Mouse (Mus musculus) liver, postnatal 0 days (tissue): ENCODE measurements around the gene Col4a3bp. TPM values are rescaled to one million over a fixed set of nuclear protein-coding genes. Genes with fewer than 3 reads are reported as not detected.

ENCODE experiments used
- ATAC-seq: fragments of 200-750 bp; cut with Nextera tagmentation; 2 replicates; pipeline ENCODE4 v1.8.0; 2017; ENCODE audit warnings: mild to moderate bottlenecking, moderate library complexity
- DNase-seq: peaks from one replicate; pipeline ENCODE4 v3.0.0-alpha.2; 2016
- H3K27ac ChIP-seq: fragments of 300-500 bp; sonication (generic); 2 replicates; pipeline ENCODE4 v1.5.1; 2014; ENCODE audit warnings: antibody characterized with exemption, moderate library complexity, mild to moderate bottlenecking, low read depth
- H3K27me3 ChIP-seq: fragments of 300-500 bp; sonication (generic); 2 replicates; pipeline ENCODE4 v1.6.1; 2014; ENCODE audit warnings: low read length, control low read depth, mixed read lengths; ENCODE audit not compliant: insufficient read depth
- H3K36me3 ChIP-seq: fragments of 300-500 bp; sonication (generic); replicated peaks from 2 replicates; pipeline ENCODE4 v1.6.1; 2014; ENCODE audit warnings: mild to moderate bottlenecking, control low read depth, low read length, moderate library complexity, mixed read lengths; ENCODE audit not compliant: insufficient read depth
- H3K4me1 ChIP-seq: fragments of 300-500 bp; sonication (generic); 2 replicates; pipeline ENCODE4 v1.6.1; 2014; ENCODE audit warnings: antibody characterized with exemption, mild to moderate bottlenecking, control low read depth; ENCODE audit not compliant: insufficient read depth
- H3K4me2 ChIP-seq: fragments of 300-500 bp; sonication (generic); 2 replicates; pipeline ENCODE4 v1.6.1; 2014; ENCODE audit warnings: low read depth, mild to moderate bottlenecking, low read length, moderate library complexity, mixed read lengths
- H3K4me3 ChIP-seq: fragments of 300-500 bp; sonication (generic); 2 replicates; pipeline ENCODE4 v1.5.1; 2014; ENCODE audit warnings: low read depth, low read length
- H3K9ac ChIP-seq: fragments of 300-500 bp; sonication (generic); replicated peaks from 2 replicates; pipeline ENCODE4 v1.6.1; 2014; ENCODE audit warnings: mild to moderate bottlenecking, moderate library complexity
- H3K9me3 ChIP-seq: fragments of 300-500 bp; sonication (generic); 2 replicates; pipeline ENCODE4 v1.6.1; 2016; ENCODE audit warnings: mild to moderate bottlenecking, control low read depth, low read length, mixed read lengths
- CTCF ChIP-seq: sonication (generic); IDR thresholded peaks from 2 replicates; pipeline ENCODE4 v1.5.1; 2016; ENCODE audit warnings: antibody characterized with exemption, low read depth
- EP300 ChIP-seq: IDR thresholded peaks from 2 replicates; pipeline ENCODE4 v1.6.1; 2016; ENCODE audit warnings: antibody characterized with exemption, low read depth, mild to moderate bottlenecking
- WGBS: fragments of 180-500 bp; shearing (Covaris S2); extraction: QIAGEN DNeasy Blood & Tissue Kit; methylation state at CpG from one replicate; pipeline ENCODE4 v1.1.7; 2014; ENCODE audit not compliant: insufficient replicate concordance; 5-methylcytosine and 5-hydroxymethylcytosine counted together
- polyA plus RNA-seq: library from polyadenylated mRNA; unstranded; fragments of >200 nt; fragmentation: Nextera tagmentation; extraction: Ambion mirVana; gene quantifications from 2 replicates; pipeline ENCODE4 v1.2.1, GENCODE M21; 2015

Col4a3bp gene
- polyA plus RNA-seq, 1 experiment from 2014 or later = 4.2 TPM

GRCm38 (mm10) chr13:96547250-96547649 is 4.8 kb downstream of the Col4a3bp start:
- 40% methylated on average over 1 of the region's 1 CpGs for WGBS
- no peak overlapping the region for H3K4me3 ChIP-seq
- ATAC-seq = no peak

GRCm38 (mm10) chr13:96547941-96548340 is 5.5 kb downstream of the Col4a3bp start:
- ATAC-seq (no peak), DNase-seq (no peak)
- Histone ChIP-seq H3K4me1 (peaks cover 6% of the 10 kb centered on the region; the same call in 1 of the 2 replicates), H3K9me3 (no peaks in the 10 kb centered on the region), H3K4me2 (peak overlapping the region; percentile 7; the same call in 1 of the 2 replicates), H3K4me3 (no peak overlapping the region), H3K27me3 (no peaks in the 10 kb centered on the region), H3K9ac (no peak overlapping the region), H3K36me3 (peaks cover 5% of the 10 kb centered on the region), H3K27ac (no peak overlapping the region)
- TF ChIP-seq EP300 (no peak), CTCF (no peak)
- WGBS = 50% methylated on average over 4 of the region's 4 CpGs

More at GRCm38 (mm10) chr13:96547250-96547649, 4.8 kb downstream of the Col4a3bp start:
- Histone ChIP-seq H3K9ac (no peak overlapping the region), H3K27me3 (no peaks in the 10 kb centered on the region), H3K9me3 (no peaks in the 10 kb centered on the region), H3K36me3 (peaks cover 3% of the 10 kb centered on the region), H3K27ac (no peak overlapping the region), H3K4me1 (peaks cover 6% of the 10 kb centered on the region; the same call in 1 of the 2 replicates), H3K4me2 (no peak overlapping the region)
- DNase-seq = no peak
- TF ChIP-seq EP300 = no peak
- TF ChIP-seq CTCF = no peak

GRCm38 (mm10) chr13:96555099-96555498 is 12.7 kb downstream of the Col4a3bp start:
- 85% methylated on average over 3 of the region's 3 CpGs for WGBS
- Histone ChIP-seq H3K4me3 (no peak overlapping the region), H3K36me3 (peaks cover 5% of the 10 kb centered on the region), H3K4me1 (no peaks in the 10 kb centered on the region), H3K9me3 (no peaks in the 10 kb centered on the region), H3K4me2 (no peak overlapping the region), H3K9ac (no peak overlapping the region), H3K27ac (no peak overlapping the region), H3K27me3 (no peaks in the 10 kb centered on the region)
- no peak for TF ChIP-seq EP300
- no peak for TF ChIP-seq CTCF
- DNase-seq = no peak
- ATAC-seq = no peak

GRCm38 (mm10) chr13:96567977-96568376 is 25.6 kb downstream of the Col4a3bp start:
- H3K27me3 ChIP-seq = no peaks in the 10 kb centered on the region
- H3K4me1 ChIP-seq = peaks cover 6% of the 10 kb centered on the region; the same call in 1 of the 2 replicates
- H3K4me2 ChIP-seq = no peak overlapping the region
- no peak overlapping the region for H3K27ac ChIP-seq
- peaks cover 5% of the 10 kb centered on the region for H3K36me3 ChIP-seq
- H3K4me3 ChIP-seq = no peak overlapping the region
- no peak for TF ChIP-seq CTCF
- no peak for TF ChIP-seq EP300
- WGBS = 51% methylated on average over 6 of the region's 6 CpGs
- no peak overlapping the region for H3K9ac ChIP-seq
- ATAC-seq (no peak), DNase-seq (no peak)
- H3K9me3 ChIP-seq = no peaks in the 10 kb centered on the region

- Histone ChIP-seq H3K4me3 (no peak overlapping the region), H3K27me3 (no peaks in the 10 kb centered on the region), H3K27ac (peak overlapping the region; percentile 75), H3K36me3 (peaks cover 8% of the 10 kb centered on the region), H3K9me3 (no peaks in the 10 kb centered on the region), H3K4me1 (peaks cover 6% of the 10 kb centered on the region; the same call in 1 of the 2 replicates), H3K9ac (peak overlapping the region; percentile 17; the same call in 1 of the 2 replicates), H3K4me2 (peak overlapping the region; percentile 41)
- DNase-seq (peak; percentile 57), ATAC-seq (peak; percentile 98)
- TF ChIP-seq CTCF = no peak
- no peak for TF ChIP-seq EP300
- 69% methylated on average over 10 of the region's 10 CpGs for WGBS
Measured at GRCm38 (mm10) chr13:96570313-96571015, 28.0 kb downstream of the Col4a3bp start.

- H3K4me1 ChIP-seq = peaks cover 6% of the 10 kb centered on the region; the same call in 1 of the 2 replicates
- no peak overlapping the region for H3K4me3 ChIP-seq
- TF ChIP-seq CTCF (no peak), EP300 (no peak)
- WGBS = 72% methylated on average over 6 of the region's 6 CpGs
- H3K27me3 ChIP-seq = no peaks in the 10 kb centered on the region
- peak overlapping the region; percentile 41 for H3K4me2 ChIP-seq
- H3K9ac ChIP-seq = peak overlapping the region; percentile 17; the same call in 1 of the 2 replicates
- DNase-seq (no peak), ATAC-seq (peak; percentile 69)
- H3K27ac ChIP-seq = peak overlapping the region; percentile 75
- peaks cover 8% of the 10 kb centered on the region for H3K36me3 ChIP-seq
- no peaks in the 10 kb centered on the region for H3K9me3 ChIP-seq
Measured at GRCm38 (mm10) chr13:96571016-96571361, 28.6 kb downstream of the Col4a3bp start.
